Mouse (Mus musculus) heart, postnatal 4 days (tissue): Measurements from ENCODE around the gene Bcan. TPM values are rescaled to one million over a fixed set of nuclear protein-coding genes. Genes with fewer than 3 reads are reported as not detected.
A peak's percentile ranks its signal among the peaks of the same experiment; 100 is the strongest.

Source experiments
- DNase-seq: peaks from one replicate; pipeline ENCODE4 v3.0.0; 2021
- total RNA-seq, 2 experiments: library from RNA; stranded (reverse); gene quantifications; 2 replicates each; pipeline ENCODE4 v1.2.3; 2021

The Bcan gene
- total RNA-seq, result under 1 TPM; 0.12 to 0.29 TPM

GRCm38 (mm10) chr3:88000181-88000580, at the start of gene Bcan:
Gene Bcan (minus strand): TSS chr3:88000230.
- DNase-seq, result no peak

GRCm38 (mm10) chr3:88049532-88049931, 49.5 kb upstream of the Bcan start:
- no peak for DNase-seq

- peak; percentile 86 for DNase-seq
Measured at GRCm38 (mm10) chr3:88042661-88043421, 42.8 kb upstream of the Bcan start, which contains the start of gene Gpatch4. Gene Gpatch4 (plus strand): TSS chr3:88043108.

GRCm38 (mm10) chr3:88035561-88036293, 35.7 kb upstream of the Bcan start:
- DNase-seq, result no peak

- no peak for DNase-seq
Measured at GRCm38 (mm10) chr3:88033506-88033905, 33.5 kb upstream of the Bcan start.

GRCm38 (mm10) chr3:88030608-88031395, 30.8 kb upstream of the Bcan start:
- DNase-seq, result peak; percentile 41

GRCm38 (mm10) chr3:88027434-88028186, 27.6 kb upstream of the Bcan start, which contains the start of gene Hapln2:
Gene Hapln2 (minus strand): TSS chr3:88027583.
- DNase-seq, result no peak

GRCm38 (mm10) chr3:88026823-88027222, 26.8 kb upstream of the Bcan start:
- DNase-seq, result no peak

GRCm38 (mm10) chr3:88023192-88024074, 23.4 kb upstream of the Bcan start:
- peak; percentile 26 for DNase-seq

GRCm38 (mm10) chr3:88022322-88023191, 22.5 kb upstream of the Bcan start:
- peak; percentile 91 for DNase-seq

- DNase-seq, result peak; percentile 37
Measured at GRCm38 (mm10) chr3:88010634-88011265, 10.7 kb upstream of the Bcan start.

- DNase-seq, result no peak
Measured at GRCm38 (mm10) chr3:88005822-88006786, 6.1 kb upstream of the Bcan start.

GRCm38 (mm10) chr3:88002291-88002976, 2.4 kb upstream of the Bcan start:
- DNase-seq, result no peak

GRCm38 (mm10) chr3:88000816-88001595, 976 bp upstream of the Bcan start:
- DNase-seq, result no peak

- DNase-seq, result no peak
Measured at GRCm38 (mm10) chr3:87999243-87999895, 661 bp downstream of the Bcan start.

- no peak for DNase-seq
Measured at GRCm38 (mm10) chr3:87998747-87999146, 1.3 kb downstream of the Bcan start.
